Mouse (Mus musculus): ENCODE results near the gene Klrg2.

- TF ChIP-seq GATA1 (IDR thresholded peaks at IDR 0.05; ENCODE audit: borderline replicate concordance, low read length) (no peak), FLI1 (IDR thresholded peaks at IDR 0.05; ENCODE audit: low read length) (no peak)
Measured at GRCm38 (mm10) chr6:38609892-38610291, 27.1 kb downstream of the Klrg2 start.

All from megakaryocyte, embryonic 14.5 days (primary cell).